Comparison of ENCODE assay signal across 34 mouse cellular contexts in genomic region chr15:96836670-96837069, GRCm38 (mm10).
"Had no signal": no experiment of that assay in that cellular context is flagged by ENCODE, and none has a peak within 500 bp of the region (broad histone marks: within the 10 kb centered on the region; RNA-seq: fewer than 3 reads in every experiment).

No protein-coding gene starts in this region.

- H3K4me1 ChIP-seq: hindbrain, embryonic 12.5 days; hindbrain, embryonic 13.5 days; hindbrain, embryonic 15.5 days; intestine, embryonic 15.5 days had no signal

- H3K9me3 ChIP-seq: heart, embryonic 10.5 days; heart, embryonic 12.5 days; heart, embryonic 13.5 days; heart, embryonic 15.5 days; hindbrain, embryonic 10.5 days; hindbrain, embryonic 12.5 days; hindbrain, embryonic 13.5 days; hindbrain, embryonic 15.5 days; intestine, embryonic 15.5 days; kidney, embryonic 15.5 days had no signal

- DNase-seq: heart, postnatal 10 days; heart, postnatal 14 days; heart, postnatal 36 days; heart, postnatal 4 days; kidney, adult 11 months; kidney, adult 18-20 months; kidney, adult 2 months; kidney, adult 8-10 months; kidney, adult 9 months; kidney, postnatal 10 days; kidney, postnatal 14 days; kidney, postnatal 25 days; kidney, postnatal 36 days; kidney, postnatal 4 days; layer of hippocampus, adult 9-11 months; layer of hippocampus, postnatal 36 days had no signal

- H3K27me3 ChIP-seq: heart, embryonic 12.5 days; heart, embryonic 13.5 days; heart, embryonic 15.5 days; hindbrain, embryonic 12.5 days; hindbrain, embryonic 13.5 days; hindbrain, embryonic 15.5 days; intestine, embryonic 15.5 days; kidney, embryonic 15.5 days had no signal

- H3K4me3 ChIP-seq: heart, embryonic 10.5 days; heart, embryonic 12.5 days; heart, embryonic 13.5 days; heart, embryonic 15.5 days; hindbrain, embryonic 10.5 days; hindbrain, embryonic 12.5 days; hindbrain, embryonic 13.5 days; hindbrain, embryonic 15.5 days; intestine, embryonic 15.5 days; kidney, embryonic 15.5 days; layer of hippocampus, adult 2 months; left cerebral cortex, adult 2 months had no signal

- H3K27ac ChIP-seq: heart, embryonic 10.5 days; heart, embryonic 13.5 days; heart, embryonic 15.5 days; hindbrain, embryonic 10.5 days; hindbrain, embryonic 12.5 days; hindbrain, embryonic 13.5 days; hindbrain, embryonic 14.5 days; hindbrain, embryonic 15.5 days; hindbrain, postnatal 0 days; intestine, embryonic 15.5 days; kidney, embryonic 15.5 days; kidney, postnatal 0 days; layer of hippocampus, adult 2 months; left cerebral cortex, adult 2 months had no signal

- H3K9ac ChIP-seq: heart, embryonic 12.5 days; heart, embryonic 13.5 days; heart, embryonic 15.5 days; hindbrain, embryonic 12.5 days; hindbrain, embryonic 13.5 days; hindbrain, embryonic 14.5 days; hindbrain, embryonic 15.5 days; intestine, embryonic 15.5 days; kidney, embryonic 15.5 days had no signal

- H3K36me3 ChIP-seq: heart, embryonic 10.5 days; heart, embryonic 12.5 days; heart, embryonic 13.5 days; heart, embryonic 15.5 days; hindbrain, embryonic 10.5 days; hindbrain, embryonic 12.5 days; hindbrain, embryonic 13.5 days; hindbrain, embryonic 15.5 days; intestine, embryonic 15.5 days; kidney, embryonic 15.5 days had no signal

- ATAC-seq: hindbrain, embryonic 16.5 days; hindbrain, postnatal 0 days; inflammation-experienced regulatory T-cells, adult 6 months; intestine, embryonic 15.5 days; intestine, postnatal 0 days had no signal

- H3K4me2 ChIP-seq: heart, embryonic 12.5 days; heart, embryonic 13.5 days; heart, embryonic 15.5 days; hindbrain, embryonic 12.5 days; hindbrain, embryonic 13.5 days; hindbrain, embryonic 14.5 days; hindbrain, embryonic 15.5 days; intestine, embryonic 15.5 days; kidney, embryonic 15.5 days had no signal
